Comparison of ENCODE assay signal across 22 mouse cellular contexts in genomic region chr6:67725611-67726010, GRCm38 (mm10).
A peak's percentile ranks its signal among the peaks of the same experiment; 100 is the strongest.
DNase-seq lines count a peak whose midpoint lies in the region; ATAC-seq and TF ChIP-seq lines count a peak whose summit lies in the region.
"Had no signal": no experiment of that assay in that cellular context is flagged by ENCODE, and none has a peak within 500 bp of the region (broad histone marks: within the 10 kb centered on the region; RNA-seq: fewer than 3 reads in every experiment).

No protein-coding gene starts in this region.

- no peak overlapping the region for H3K27ac ChIP-seq in intestine, postnatal 0 days (ENCODE audit: low read depth, low read length)
- H3K27ac ChIP-seq: embryonic facial prominence, embryonic 12.5 days; hindbrain, embryonic 10.5 days; hindbrain, postnatal 0 days; kidney, embryonic 15.5 days; liver, embryonic 13.5 days had no signal

- intact Hi-C loops in heart, postnatal 36 days (cut with DNase I): no loop called here

- H3K4me2 ChIP-seq in intestine, postnatal 0 days (replicated peaks; ENCODE audit: low read depth): no peak overlapping the region
- H3K4me2 ChIP-seq: embryonic facial prominence, embryonic 12.5 days; heart, embryonic 11.5 days; kidney, embryonic 15.5 days; liver, embryonic 13.5 days had no signal

- H3K27me3 ChIP-seq in intestine, postnatal 0 days (replicated peaks; ENCODE audit: control insufficient read depth, insufficient read depth, low read length): no peaks in the 10 kb centered on the region
- H3K27me3 ChIP-seq: embryonic facial prominence, embryonic 12.5 days; kidney, embryonic 15.5 days; liver, embryonic 13.5 days; Patski had no signal

- WGBS in intestine, postnatal 0 days: 48% methylated on average over 1 of the region's 1 CpGs

- H3K9ac ChIP-seq in intestine, postnatal 0 days (ENCODE audit: low read depth, low read length): no peak overlapping the region
- H3K9ac ChIP-seq: embryonic facial prominence, embryonic 12.5 days; kidney, embryonic 15.5 days; liver, embryonic 13.5 days had no signal

- no peak for ATAC-seq in intestine, postnatal 0 days
- ATAC-seq: forebrain, embryonic 14.5 days; hindbrain, postnatal 0 days; intestine, embryonic 16.5 days; Patski had no signal

- DNase-seq in heart, adult 11 months: peak; percentile 73
- no peak for DNase-seq in heart, postnatal 36 days
- DNase-seq in Muller cell, postnatal 12 days (ENCODE audit: inconsistent ontology term): peak; percentile 36
- peak; percentile 9 for DNase-seq in embryo, embryonic 9.5 days (ENCODE audit: extremely low spot score)
- peak; percentile 68 for DNase-seq in retina, postnatal 1 day
- no peak for DNase-seq in adipocyte (ENCODE audit: low spot score)
- DNase-seq: adrenal gland, adult 2 months; cerebellum, adult 18-20 months; cerebellum, postnatal 25 days; layer of hippocampus, adult 9-11 months; liver, embryonic 13.5 days; lung, adult 2 months; thymus, postnatal 25 days had no signal

- H3K4me1 ChIP-seq in intestine, postnatal 0 days (replicated peaks; ENCODE audit: control insufficient read depth, insufficient read depth, low read length): no peaks in the 10 kb centered on the region
- H3K4me1 ChIP-seq: embryonic facial prominence, embryonic 12.5 days; hindbrain, embryonic 10.5 days; kidney, embryonic 15.5 days; liver, embryonic 13.5 days had no signal

- no peak overlapping the region for H3K4me3 ChIP-seq in intestine, postnatal 0 days (ENCODE audit: low read depth, low read length)
- H3K4me3 ChIP-seq: embryonic facial prominence, embryonic 12.5 days; hindbrain, embryonic 10.5 days; kidney, embryonic 15.5 days; liver, embryonic 13.5 days had no signal

- no peaks in the 10 kb centered on the region for H3K9me3 ChIP-seq in intestine, postnatal 0 days (ENCODE audit: control insufficient read depth)
- H3K9me3 ChIP-seq: embryonic facial prominence, embryonic 12.5 days; hindbrain, embryonic 10.5 days; kidney, embryonic 15.5 days; liver, embryonic 13.5 days had no signal

- TF ChIP-seq CTCF in intestine, postnatal 0 days (IDR thresholded peaks at IDR 0.05; ENCODE audit: low read depth): no peak

- H3K36me3 ChIP-seq in intestine, postnatal 0 days (ENCODE audit: control insufficient read depth, insufficient read depth): no peaks in the 10 kb centered on the region
- H3K36me3 ChIP-seq: embryonic facial prominence, embryonic 12.5 days; hindbrain, embryonic 10.5 days; kidney, embryonic 15.5 days; liver, embryonic 13.5 days had no signal

Comparison
In these comparisons a context has a peak if more than half of its experiments do, and no peak if none do; other contexts are left out.
1. DNase-seq: peak in heart, adult 11 months (single experiment), Muller cell, postnatal 12 days (single experiment), embryo, embryonic 9.5 days (single experiment) and retina, postnatal 1 day (single experiment); none in heart, postnatal 36 days (0 of 2) and adipocyte (single experiment).